Mouse (Mus musculus): ENCODE measurements around the gene Adgrl2. TPM values are rescaled to one million over a fixed set of nuclear protein-coding genes. Genes with fewer than 3 reads are reported as not detected.

The Adgrl2 gene
- polyA plus RNA-seq, 1 experiment from 2014 or later: 42.5 TPM

DNA sequence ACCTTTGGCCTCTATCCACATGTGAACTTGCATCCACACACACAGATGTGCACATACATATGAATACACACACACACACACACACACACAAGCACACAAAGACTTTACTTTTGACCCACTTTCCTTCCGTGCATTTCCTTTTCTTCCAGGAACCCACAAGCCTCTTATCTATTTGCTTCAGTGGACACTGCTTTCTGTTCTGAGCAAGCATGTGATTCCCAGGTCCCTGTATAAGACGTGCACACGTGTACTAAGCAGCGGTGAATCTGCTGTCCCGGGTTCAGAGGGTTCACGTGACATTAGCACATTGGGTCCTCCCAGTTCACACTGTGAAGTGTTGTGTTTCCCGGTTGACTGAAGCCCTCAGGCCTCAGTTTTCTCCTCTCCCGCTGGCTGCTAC is 11.0 kb upstream of the Adgrl2 start:
- DNase-seq (ENCODE audit: low spot score): no peak
- no peak overlapping the region for H3K4me3 ChIP-seq (replicated peaks; ENCODE audit: low read depth, low read length)
- TF ChIP-seq CTCF (IDR thresholded peaks at IDR 0.05; ENCODE audit: low read depth): no peak
- WGBS: 42% methylated on average over 8 of the region's 8 CpGs
- no peak overlapping the region for H3K27ac ChIP-seq
- H3K36me3 ChIP-seq (ENCODE audit: insufficient read depth, low read length): no peaks in the 10 kb centered on the region
- no peak overlapping the region for H3K4me2 ChIP-seq (ENCODE audit: low read length)
- H3K9ac ChIP-seq (ENCODE audit: low read depth, low read length): no peak overlapping the region
- no peak; the same call in 1 of the 2 replicates for ATAC-seq (replicated peaks; ENCODE audit: low FRiP score, low read depth)
- no peaks in the 10 kb centered on the region for H3K27me3 ChIP-seq (ENCODE audit: insufficient read depth, low read length)
- H3K4me1 ChIP-seq (replicated peaks; ENCODE audit: insufficient read depth, low read length): peaks cover 6% of the 10 kb centered on the region; the same call in 1 of the 2 replicates
- no peaks in the 10 kb centered on the region for H3K9me3 ChIP-seq (replicated peaks; ENCODE audit: low read length)

- Histone ChIP-seq H3K4me2 (ENCODE audit: low read length) (0 out of 2 replicates have a peak overlapping the region, but pooled peaks have one; percentile 2), H3K27me3 (ENCODE audit: insufficient read depth, low read length) (no peaks in the 10 kb centered on the region)
Measured at GRCm38 (mm10) chr3:148998661-148999060, 8.3 kb upstream of the Adgrl2 start.

GRCm38 (mm10) chr3:148991056-148991455 is 701 bp upstream of the Adgrl2 start:
- no peak overlapping the region for H3K9ac ChIP-seq (ENCODE audit: low read depth, low read length)
- H3K9me3 ChIP-seq (replicated peaks; ENCODE audit: low read length): no peaks in the 10 kb centered on the region
- ATAC-seq (replicated peaks; ENCODE audit: low FRiP score, low read depth) (no peak), DNase-seq (ENCODE audit: low spot score) (peak; percentile 26)
- H3K27me3 ChIP-seq (ENCODE audit: insufficient read depth, low read length): no peaks in the 10 kb centered on the region
- H3K4me3 ChIP-seq (replicated peaks; ENCODE audit: low read depth, low read length): peak overlapping the region; percentile 97
- peak overlapping the region; percentile 89 for H3K4me2 ChIP-seq (ENCODE audit: low read length)
- peak overlapping the region; percentile 98; the same call in 1 of the 2 replicates for H3K27ac ChIP-seq
- no peaks in the 10 kb centered on the region; the same call in 1 of the 2 replicates for H3K4me1 ChIP-seq (replicated peaks; ENCODE audit: insufficient read depth, low read length)
- 6% methylated on average over 8 of the region's 8 CpGs for WGBS
- TF ChIP-seq CTCF (IDR thresholded peaks at IDR 0.05; ENCODE audit: low read depth): no peak
- H3K36me3 ChIP-seq (ENCODE audit: insufficient read depth, low read length): no peaks in the 10 kb centered on the region

More at GRCm38 (mm10) chr3:148998661-148999060, 8.3 kb upstream of the Adgrl2 start:
- Histone ChIP-seq H3K9me3 (replicated peaks; ENCODE audit: low read length) (no peaks in the 10 kb centered on the region), H3K36me3 (ENCODE audit: insufficient read depth, low read length) (no peaks in the 10 kb centered on the region), H3K4me3 (replicated peaks; ENCODE audit: low read depth, low read length) (no peak overlapping the region), H3K27ac (no peak overlapping the region), H3K4me1 (replicated peaks; ENCODE audit: insufficient read depth, low read length) (no peaks in the 10 kb centered on the region), H3K9ac (ENCODE audit: low read depth, low read length) (no peak overlapping the region)
- 62% methylated on average over 10 of the region's 10 CpGs for WGBS
- TF ChIP-seq CTCF (IDR thresholded peaks at IDR 0.05; ENCODE audit: low read depth): no peak
- DNase-seq (ENCODE audit: low spot score) (no peak), ATAC-seq (replicated peaks; ENCODE audit: low FRiP score, low read depth) (no peak)

GRCm38 (mm10) chr3:148989818-148990530 is 381 bp downstream of the Adgrl2 start:
- DNase-seq (ENCODE audit: low spot score) (peak; percentile 87), ATAC-seq (replicated peaks; ENCODE audit: low FRiP score, low read depth) (peak; percentile 59)
- H3K27ac ChIP-seq: peak overlapping the region; percentile 98
- peak overlapping the region; percentile 89 for H3K4me2 ChIP-seq (ENCODE audit: low read length)
- H3K27me3 ChIP-seq (ENCODE audit: insufficient read depth, low read length): no peaks in the 10 kb centered on the region
- H3K4me1 ChIP-seq (replicated peaks; ENCODE audit: insufficient read depth, low read length): no peaks in the 10 kb centered on the region; the same call in 1 of the 2 replicates
- under 1% methylated on average over 36 of the region's 68 CpGs for WGBS
- H3K9ac ChIP-seq (ENCODE audit: low read depth, low read length): peak overlapping the region; percentile 92
- TF ChIP-seq CTCF (IDR thresholded peaks at IDR 0.05; ENCODE audit: low read depth): no peak
- no peaks in the 10 kb centered on the region for H3K36me3 ChIP-seq (ENCODE audit: insufficient read depth, low read length)
- no peaks in the 10 kb centered on the region for H3K9me3 ChIP-seq (replicated peaks; ENCODE audit: low read length)
- H3K4me3 ChIP-seq (replicated peaks; ENCODE audit: low read depth, low read length): peak overlapping the region; percentile 97

- H3K36me3 ChIP-seq (ENCODE audit: insufficient read depth, low read length): no peaks in the 10 kb centered on the region
- H3K4me2 ChIP-seq (ENCODE audit: low read length): peak overlapping the region; percentile 89
- no peaks in the 10 kb centered on the region for H3K9me3 ChIP-seq (replicated peaks; ENCODE audit: low read length)
- TF ChIP-seq CTCF (IDR thresholded peaks at IDR 0.05; ENCODE audit: low read depth): peak; percentile 13; the same call in 1 of the 2 replicates
- no peaks in the 10 kb centered on the region for H3K27me3 ChIP-seq (ENCODE audit: insufficient read depth, low read length)
- peak overlapping the region; percentile 97 for H3K4me3 ChIP-seq (replicated peaks; ENCODE audit: low read depth, low read length)
- DNase-seq (ENCODE audit: low spot score) (peak; percentile 97), ATAC-seq (replicated peaks; ENCODE audit: low FRiP score, low read depth) (peak; percentile 88)
- H3K27ac ChIP-seq: peak overlapping the region; percentile 98
- WGBS: under 1% methylated on average over 70 of the region's 75 CpGs
- peak overlapping the region; percentile 92 for H3K9ac ChIP-seq (ENCODE audit: low read depth, low read length)
- peaks cover 4% of the 10 kb centered on the region; the same call in 1 of the 2 replicates for H3K4me1 ChIP-seq (replicated peaks; ENCODE audit: insufficient read depth, low read length)
Measured at GRCm38 (mm10) chr3:148988996-148989817, 1.1 kb downstream of the Adgrl2 start.

Measured in kidney, postnatal 0 days (tissue).